Mouse (Mus musculus): ENCODE results near the gene Gm42688. TPM values are rescaled to one million over a fixed set of nuclear protein-coding genes. Genes with fewer than 3 reads are reported as not detected.
"Not testable (repeated sequence)": the region's sequence is repeated elsewhere in the genome, so short reads cannot be mapped to it uniquely, and the experiment has no call there.

Gm42688 gene
- total RNA-seq, 2 experiments from 2014 or later = 2.9 to 6.5 TPM

DNA sequence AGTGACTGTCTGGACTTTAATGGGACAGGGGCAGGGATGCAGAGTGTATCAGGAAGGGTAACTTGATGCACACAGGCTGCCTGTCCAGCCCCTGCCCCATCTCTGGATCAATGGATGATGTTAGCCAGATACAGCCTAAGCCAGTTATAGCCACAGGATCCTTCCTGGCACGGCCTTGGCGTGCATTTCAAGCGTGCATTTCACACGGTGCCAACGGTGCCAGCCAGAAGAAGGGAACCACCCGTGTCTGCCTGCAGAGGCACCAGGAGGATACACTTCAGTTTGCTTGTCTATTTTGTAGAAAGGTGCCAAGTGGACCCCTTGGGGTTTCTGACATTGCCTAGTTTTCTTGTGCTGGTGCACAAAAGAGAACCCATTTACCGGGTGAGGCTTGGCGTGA, 38.6 kb downstream of the Gm42688 start:
- DNase-seq = no peak

DNA sequence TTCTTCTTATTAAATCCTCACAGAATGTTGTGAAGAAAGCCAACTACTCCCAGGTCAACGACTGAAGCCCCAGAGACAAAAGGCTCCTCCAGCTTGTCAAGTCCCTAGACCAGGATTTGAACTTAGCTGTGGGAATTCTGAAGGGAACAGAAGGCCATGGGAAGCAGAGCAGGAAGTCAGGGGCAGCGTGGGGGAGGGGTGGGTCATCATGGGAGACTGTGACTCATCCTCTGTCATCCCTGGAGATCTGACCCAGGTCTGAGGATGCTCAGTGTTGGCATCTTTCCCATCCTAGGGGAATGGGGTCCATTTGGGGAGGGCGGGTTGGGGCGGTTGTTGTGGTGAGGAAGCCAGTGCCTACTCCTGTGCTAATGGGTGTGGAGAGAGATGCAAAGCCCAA, 40.2 kb downstream of the Gm42688 start:
- no peak for DNase-seq

- peak; percentile 47 for DNase-seq
Measured at GRCm38 (mm10) chr6:83142211-83142731, 40.9 kb downstream of the Gm42688 start.

DNA sequence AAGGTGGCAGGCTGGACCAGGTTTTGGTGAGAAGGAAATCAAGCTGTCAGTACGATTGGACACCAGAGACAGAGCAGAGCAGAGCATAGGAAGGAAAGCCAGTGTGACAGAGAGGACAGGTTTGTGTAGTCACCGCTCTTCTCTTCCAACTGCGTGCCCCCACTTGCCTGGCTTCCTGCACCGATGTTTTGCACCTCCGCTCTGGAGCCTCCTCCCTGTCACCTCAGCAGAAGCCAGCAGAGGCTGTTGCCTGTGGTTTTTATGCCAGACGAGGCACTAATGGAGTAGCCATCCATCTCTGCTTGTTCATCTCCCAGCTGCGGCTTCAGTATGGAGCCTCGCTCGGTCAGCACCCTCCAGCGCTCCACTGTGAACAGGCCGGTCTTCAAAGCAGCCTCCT, 41.5 kb downstream of the Gm42688 start:
- no peak for DNase-seq

DNA sequence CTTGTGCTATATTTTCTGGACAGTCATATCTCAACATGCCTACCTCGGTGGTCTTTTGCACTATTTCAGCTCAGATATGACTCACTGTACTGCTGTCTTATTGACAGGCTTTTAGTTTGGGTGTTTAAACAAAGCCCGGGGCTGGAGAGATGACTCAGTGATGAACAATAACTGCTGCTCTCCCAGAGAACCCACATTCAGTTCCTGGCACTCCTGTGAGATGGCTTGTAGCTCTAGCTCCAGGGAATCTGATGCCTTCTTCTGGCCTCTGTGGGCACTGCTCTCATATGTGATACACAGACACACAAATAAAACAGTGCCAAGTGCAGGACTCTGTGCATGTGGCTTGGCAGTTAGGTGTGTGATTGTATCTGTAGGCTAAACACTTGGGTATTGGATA, 43.8 kb downstream of the Gm42688 start:
- no peak for DNase-seq

DNA sequence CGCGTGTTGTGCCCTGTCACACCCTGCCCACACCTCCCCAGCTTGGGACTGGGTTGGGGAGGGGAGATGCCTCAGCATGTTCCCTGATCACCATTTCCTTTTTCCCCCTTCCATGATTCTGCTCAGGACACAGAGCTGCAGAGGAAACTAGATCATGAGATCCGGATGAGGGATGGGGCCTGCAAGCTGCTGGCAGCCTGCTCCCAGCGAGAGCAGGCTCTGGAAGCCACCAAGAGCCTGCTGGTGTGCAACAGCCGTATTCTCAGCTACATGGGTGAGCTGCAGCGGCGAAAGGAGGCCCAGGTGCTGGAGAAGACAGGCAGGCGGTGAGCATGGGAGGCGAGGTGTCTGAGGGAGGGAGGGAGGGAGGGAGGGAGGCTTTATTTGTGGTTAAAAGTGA, 44.4 kb downstream of the Gm42688 start:
- no peak for DNase-seq

DNA sequence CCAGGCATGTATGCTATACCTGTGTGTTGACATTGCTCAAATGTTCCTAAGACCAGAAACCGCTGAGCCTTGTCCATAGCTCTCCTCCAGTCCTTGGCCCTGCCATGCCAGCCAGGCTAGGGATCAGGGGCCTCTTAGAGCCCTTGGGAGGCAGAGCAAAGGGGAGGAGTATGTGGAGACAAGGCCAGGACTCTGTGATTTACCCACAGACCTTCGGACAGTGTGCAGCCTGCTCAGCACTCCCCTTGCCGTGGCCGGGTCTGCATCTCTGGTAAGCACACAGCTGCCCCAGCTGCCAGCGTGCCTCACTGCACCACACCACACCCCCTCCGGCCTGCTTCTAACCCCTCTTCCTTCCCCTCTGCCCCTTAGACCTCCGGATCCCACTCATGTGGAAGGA, 45.9 kb downstream of the Gm42688 start:
- peak; percentile 59 for DNase-seq

DNA sequence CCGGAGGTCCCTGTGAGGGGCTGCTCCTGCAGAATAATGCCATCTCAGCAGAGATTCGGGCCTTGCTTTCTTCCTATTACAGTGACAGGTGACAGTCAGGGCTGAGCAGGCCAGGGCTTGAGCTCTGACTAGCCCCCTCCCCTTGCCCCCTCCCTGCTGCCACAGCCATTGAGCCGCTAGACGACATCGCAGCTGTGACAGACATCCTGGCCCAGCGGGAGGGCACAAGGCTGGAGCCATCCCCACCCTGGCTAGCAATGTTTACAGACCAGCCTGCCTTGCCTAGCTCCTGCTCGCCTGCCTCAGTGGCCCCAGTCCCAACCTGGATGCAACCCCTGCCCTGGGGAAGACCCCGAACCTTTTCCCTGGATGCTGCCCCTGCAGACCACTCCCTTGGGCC, 50.3 kb downstream of the Gm42688 start:
- DNase-seq = no peak

- no peak for DNase-seq
Measured at GRCm38 (mm10) chr6:83153038-83153437, 51.6 kb downstream of the Gm42688 start.

DNA sequence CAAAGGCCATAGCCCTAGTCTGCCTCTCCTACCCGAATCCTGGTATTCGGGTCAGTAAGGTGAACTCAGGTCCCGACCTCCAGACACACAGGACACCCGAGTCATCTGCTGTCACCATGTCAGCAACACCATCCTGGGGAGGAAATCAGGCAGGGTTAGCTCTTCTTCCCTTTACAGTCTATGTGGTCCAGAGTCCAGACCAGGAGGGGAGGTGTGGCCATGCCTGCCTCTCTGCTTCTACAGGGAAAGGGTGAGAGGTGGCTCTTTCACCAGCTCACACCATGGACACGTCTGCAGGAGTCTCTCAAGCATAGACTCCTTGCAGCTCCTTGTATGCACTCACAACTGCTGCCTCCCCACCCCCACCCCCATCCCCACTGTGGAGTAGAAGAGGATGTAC, 52.1 kb downstream of the Gm42688 start:
- DNase-seq = no peak

DNA sequence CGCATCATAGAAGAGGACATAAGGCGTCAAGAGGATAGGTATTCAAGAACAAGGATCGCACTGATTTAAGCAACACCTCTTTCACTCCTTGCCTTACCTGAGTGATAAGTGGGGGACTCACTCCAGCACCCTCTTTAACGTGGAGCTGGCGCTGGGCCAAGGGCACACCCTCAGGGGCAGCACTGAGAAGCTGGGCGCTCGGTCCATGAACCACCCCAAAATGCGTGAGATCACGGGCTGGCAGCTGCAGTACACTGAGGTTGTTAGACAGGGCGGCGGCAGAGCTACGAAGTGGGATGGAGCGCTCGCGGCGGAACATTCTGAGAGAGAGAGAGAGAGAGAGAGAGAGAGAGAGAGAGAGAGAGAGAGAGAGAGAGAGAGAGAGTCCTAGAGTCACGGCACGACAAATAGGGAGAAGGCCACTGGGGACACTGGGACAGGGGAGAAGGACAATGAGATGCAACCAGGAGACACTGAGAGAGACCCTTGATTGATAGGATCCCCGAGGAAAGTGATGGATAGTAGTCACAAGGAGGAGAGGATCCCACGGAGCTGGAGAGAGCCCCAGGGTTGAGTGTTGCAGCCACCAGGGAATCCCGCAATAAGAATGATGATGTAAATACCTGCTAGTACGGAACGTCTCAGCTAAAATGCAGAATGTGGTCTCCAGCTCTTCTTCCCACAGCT, 54.3 kb downstream of the Gm42688 start:
- DNase-seq = no peak

DNA sequence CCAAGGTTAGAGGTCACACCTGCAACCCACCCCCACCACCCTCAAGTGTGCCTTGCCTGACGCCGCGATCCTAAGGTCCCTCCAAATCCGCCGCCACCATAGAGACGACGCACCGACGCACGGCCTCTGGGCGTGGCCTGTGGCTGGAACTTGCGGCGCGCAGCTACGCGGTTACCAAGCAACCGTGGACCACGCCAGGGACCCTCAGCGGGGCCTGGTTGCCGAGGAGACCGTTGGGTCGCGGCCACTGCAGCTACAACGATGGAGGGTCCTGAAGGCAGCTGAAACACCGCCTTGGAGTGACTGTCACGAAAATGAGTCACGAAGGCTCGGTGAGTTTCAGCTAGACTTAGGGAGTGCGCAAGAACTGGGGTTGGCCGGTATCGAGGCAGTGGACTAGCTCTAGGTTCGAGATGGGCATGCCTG, 54.9 kb downstream of the Gm42688 start, which contains the start of the genes Wdr54 and 1700003E16Rik:
Wdr54 (minus strand) TSS at position 139 of the 426 bp plus-strand sequence.
1700003E16Rik (plus strand) TSS at position 146 of the 426 bp plus-strand sequence.
- peak; percentile 73 for DNase-seq

DNA sequence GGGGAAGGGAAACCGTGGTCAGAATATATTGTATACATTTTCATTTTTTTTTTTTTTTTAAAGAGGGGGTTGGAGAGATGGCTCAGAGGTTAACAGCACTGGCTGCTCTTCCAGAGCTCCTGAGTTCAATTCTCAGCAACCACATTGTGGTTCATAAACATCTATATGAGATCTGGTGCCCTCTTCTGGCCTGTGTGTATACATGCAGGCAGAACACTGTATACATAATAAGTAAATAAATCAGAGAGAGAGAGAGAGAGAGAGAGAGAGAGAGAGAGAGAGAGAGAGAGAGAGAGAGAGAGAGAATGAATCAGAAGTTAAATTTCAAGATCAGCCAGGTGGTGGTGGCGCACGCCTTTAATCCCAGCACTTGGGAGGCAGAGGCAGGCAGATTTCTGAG, 58.0 kb downstream of the Gm42688 start:
- DNase-seq = not testable (repeated sequence)

Small RNA genes lying within 50 kb of the gene (microRNA-seq; reads per million reads assigned to microRNA genes)
- not detected for gene Mir3470a

Other genes with a start within 250 kb of the Gm42688 start
- gene Sema4f, start 161.8 kb upstream of the Gm42688 start, total RNA-seq (2021) = 1 to 10 TPM; 1.0 to 2.8 TPM
- gene M1ap, start 154.7 kb upstream of the Gm42688 start, total RNA-seq (2021) = under 1 TPM; 0.36 to 0.39 TPM
- 10 to 100 TPM in 1 of 2 experiments, 1 to 10 TPM in 1; 9.8 to 11.2 TPM for gene Dok1, start 68.1 kb upstream of the Gm42688 start, total RNA-seq (2021)
- 1 to 10 TPM; 4.8 to 6.0 TPM for gene Loxl3, start 67.4 kb upstream of the Gm42688 start, total RNA-seq (2021)
- 100 to 1,000 TPM; 143 to 149 TPM for gene Aup1, start 47.1 kb upstream of the Gm42688 start, total RNA-seq (2021)
- 10 to 100 TPM; 53.4 to 60.5 TPM for gene Htra2, start 46.3 kb upstream of the Gm42688 start, total RNA-seq (2021)
- 1 to 10 TPM; 3.7 TPM for gene Dqx1, start 43.8 kb upstream of the Gm42688 start, total RNA-seq (2021)
- 10 to 100 TPM; 11.9 to 14.3 TPM for gene Tlx2, start 31.3 kb upstream of the Gm42688 start, total RNA-seq (2021)
- gene Pcgf1, start 23.7 kb upstream of the Gm42688 start, total RNA-seq (2021) = 10 to 100 TPM; 26.4 to 34.2 TPM
- 1 to 10 TPM; 5.8 to 8.7 TPM for gene Lbx2, start 15.2 kb upstream of the Gm42688 start, total RNA-seq (2021)
- gene Ccdc142, start within 50 bp of the Gm42688 start, total RNA-seq (2021) = 1 to 10 TPM; 2.4 to 7.9 TPM
- 100 to 1,000 TPM; 109 to 115 TPM for gene Mrpl53, start 7.4 kb downstream of the Gm42688 start, total RNA-seq (2021)
- 10 to 100 TPM; 42.7 to 48.9 TPM for gene Mogs, start 13.9 kb downstream of the Gm42688 start, total RNA-seq (2021)
- gene Wbp1, start 19.9 kb downstream of the Gm42688 start, total RNA-seq (2021) = 10 to 100 TPM; 61.1 to 82.1 TPM
- gene Ino80b, start 23.8 kb downstream of the Gm42688 start, total RNA-seq (2021) = 10 to 100 TPM; 20.7 to 25.7 TPM
- gene Rtkn, start 33.8 kb downstream of the Gm42688 start, total RNA-seq (2021) = 10 to 100 TPM; 10.9 to 19.8 TPM
- gene Wdr54, start 54.8 kb downstream of the Gm42688 start, total RNA-seq (2021) = 1 to 10 TPM; 2.0 to 2.2 TPM
- under 1 TPM; 0.24 to 0.39 TPM for gene 1700003E16Rik, start 54.8 kb downstream of the Gm42688 start, total RNA-seq (2021)
- gene Dctn1, start 64.3 kb downstream of the Gm42688 start, total RNA-seq (2021) = 100 to 1,000 TPM; 101 to 119 TPM
- under 1 TPM; 0.12 to 0.15 TPM for gene Slc4a5, start 118.2 kb downstream of the Gm42688 start, total RNA-seq (2021)
- gene Mthfd2, start 224.3 kb downstream of the Gm42688 start, total RNA-seq (2021) = 10 to 100 TPM; 16.6 to 24.3 TPM
- gene Mob1a, start 224.4 kb downstream of the Gm42688 start, total RNA-seq (2021) = 10 to 100 TPM; 66.1 to 71.9 TPM
- 100 to 1,000 TPM; 243 to 293 TPM for gene Bola3, start 247.5 kb downstream of the Gm42688 start, total RNA-seq (2021)

Measured in adrenal gland, postnatal 10 days (tissue).